Mouse (Mus musculus) bone marrow, adult 2 months (tissue): ENCODE results near the gene Wnk4.

Source experiments
- CTCF ChIP-seq: fragments of 200-500 bp; IDR thresholded peaks from 2 replicates; pipeline ENCODE4 v1.5.1; 2011; ENCODE audit warnings: low read length, control low read depth; ENCODE audit not compliant: control insufficient read depth, insufficient read depth
- POLR2A ChIP-seq: fragments of 200-500 bp; IDR thresholded peaks from 2 replicates; pipeline ENCODE4 v1.6.1; 2011; ENCODE audit warnings: low read depth, mild to moderate bottlenecking, control low read depth, low read length, borderline replicate concordance; ENCODE audit not compliant: control insufficient read depth

DNA sequence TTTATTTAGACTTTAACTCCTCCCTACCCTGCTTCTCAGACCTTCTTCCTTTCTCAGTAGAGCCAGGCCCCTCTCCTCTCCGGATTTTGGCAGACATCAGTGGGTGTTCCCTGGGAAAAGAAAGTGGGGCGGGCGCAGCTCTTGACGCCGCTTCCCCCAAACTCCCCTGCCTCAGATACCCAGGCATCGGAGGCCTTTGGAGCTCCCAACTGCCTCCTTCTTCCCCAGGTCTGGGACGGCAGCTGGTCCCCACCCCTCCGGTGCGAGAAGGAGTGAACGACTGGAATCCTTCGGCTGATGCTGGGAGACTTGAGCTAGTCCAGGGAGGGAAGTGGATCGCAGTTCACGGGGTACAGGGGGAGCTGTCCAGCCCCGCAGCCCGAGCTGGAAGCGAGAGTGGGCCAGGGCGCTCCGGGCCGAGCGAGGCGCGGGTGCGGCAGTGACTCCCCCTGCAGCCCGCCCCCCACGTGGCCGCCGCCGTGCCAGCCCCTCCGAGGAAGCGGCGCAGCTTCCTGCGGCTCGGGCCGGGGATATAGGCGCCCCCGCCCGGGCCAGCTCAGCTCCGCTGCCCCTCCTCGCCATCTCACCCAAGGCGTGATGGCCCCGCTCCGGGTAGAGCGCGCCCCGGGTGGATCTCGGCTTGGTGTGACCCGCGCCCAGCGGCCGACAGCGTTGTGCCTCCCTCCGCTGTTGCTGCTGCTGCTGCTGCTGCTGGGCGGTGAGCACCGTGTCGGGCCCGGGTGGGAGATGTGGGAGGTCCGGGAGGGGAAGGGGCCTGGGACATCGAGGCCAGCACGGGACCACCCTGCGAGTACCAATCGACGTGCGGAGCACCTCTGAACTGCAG, 14.3 kb upstream of the Wnk4 start, which contains the start of gene Ramp2:
- TF ChIP-seq POLR2A (no peak), CTCF (no peak)
